Mouse (Mus musculus) CH12F3 (cell line): Measurements from ENCODE around the gene Hes3.

Experiments used
- in situ Hi-C: fragments of 300-500 bp; cut with MboI; formaldehyde crosslinking; loops from 2 replicates; pipeline ENCODE4 v1.14.3; 2020; ENCODE audit warnings: low sequenced_read_pairs

Gene Hes3

DNA sequence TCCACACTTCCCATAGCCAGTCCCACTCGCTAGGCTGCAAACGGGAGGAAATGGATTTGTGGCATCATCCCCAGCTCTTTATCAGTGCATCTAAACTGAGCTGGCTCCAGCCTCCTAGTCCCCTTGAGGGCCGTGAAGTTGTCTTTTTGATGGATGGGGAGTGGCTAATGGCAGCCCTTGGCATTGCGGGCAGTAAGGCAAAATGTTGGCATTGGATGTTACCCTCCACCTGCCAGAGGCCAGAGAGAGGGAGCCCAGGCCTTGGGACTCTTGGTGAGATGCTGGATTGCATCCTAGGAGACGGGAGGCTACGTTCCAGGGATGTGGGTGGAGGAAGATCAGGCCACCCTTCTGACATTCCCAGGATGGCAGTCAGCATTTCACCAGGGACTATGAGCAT lies 14.5 kb upstream of the Hes3 start:
- in situ Hi-C loops = no loop called here

DNA sequence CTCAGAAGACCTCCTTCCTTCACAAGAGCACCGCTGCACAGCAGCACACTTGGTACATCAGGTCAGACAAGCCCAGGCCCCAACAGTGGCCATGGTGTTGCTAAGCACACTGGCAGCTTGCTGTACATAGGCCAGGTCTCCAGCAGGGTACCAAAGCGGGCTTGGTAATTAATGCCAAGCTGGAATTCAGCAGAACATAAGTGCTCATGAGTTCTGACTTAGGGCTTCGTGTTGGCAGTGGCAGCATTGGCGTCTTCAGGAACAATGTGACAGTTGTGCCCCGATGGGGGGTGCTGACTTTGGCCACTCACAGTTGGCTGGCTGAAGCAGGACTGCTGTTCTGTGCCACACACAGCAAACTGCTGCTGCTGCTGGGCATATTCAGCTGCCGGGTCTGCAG lies 13.2 kb upstream of the Hes3 start:
- in situ Hi-C loops = no loop called here

DNA sequence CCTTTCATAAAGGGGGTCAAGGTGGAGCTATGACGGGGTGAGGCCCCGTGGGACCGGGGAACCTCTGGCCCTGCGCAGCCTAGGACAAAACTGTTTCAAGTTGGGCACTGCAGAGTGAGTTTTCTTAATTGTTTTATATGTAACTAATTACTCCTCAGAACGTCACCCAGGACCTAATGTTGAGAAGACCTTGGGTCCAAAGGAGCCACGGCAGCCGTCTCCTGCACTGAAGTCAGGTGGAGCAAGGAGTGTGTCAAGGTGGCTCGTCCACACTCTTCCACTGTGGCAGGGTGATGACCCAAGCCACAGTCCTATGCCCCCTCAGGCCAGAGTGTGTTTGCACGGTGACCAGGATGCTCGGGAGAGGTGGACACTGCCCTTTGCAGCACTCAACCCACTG lies 11.7 kb upstream of the Hes3 start:
- in situ Hi-C loops = no loop called here

- in situ Hi-C loops = no loop called here
Measured at GRCm38 (mm10) chr4:152302012-152302411, 10.6 kb upstream of the Hes3 start.

- in situ Hi-C loops = no loop called here
Measured at GRCm38 (mm10) chr4:152300375-152300774, 8.9 kb upstream of the Hes3 start.

DNA sequence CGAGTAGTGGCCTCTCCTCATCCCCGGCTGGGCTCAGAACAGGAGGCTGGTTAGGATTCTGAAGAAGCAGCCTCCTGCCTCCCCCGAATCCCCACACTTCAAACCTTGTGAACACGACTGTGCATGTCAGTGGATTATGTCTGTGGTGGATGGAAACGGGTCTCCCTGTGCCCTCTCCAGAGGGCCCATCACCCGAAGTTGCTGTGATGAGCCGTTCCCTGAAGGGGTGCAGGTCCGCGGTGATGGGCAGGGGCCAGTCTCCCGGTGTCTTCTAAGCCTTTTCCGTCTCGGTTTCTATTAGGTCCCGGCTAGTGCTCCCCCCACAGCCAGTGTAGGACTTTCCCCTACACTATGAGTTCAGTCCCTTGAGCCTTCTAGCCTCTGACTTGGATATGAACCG lies 7.4 kb upstream of the Hes3 start:
- in situ Hi-C loops = no loop called here

- in situ Hi-C loops = no loop called here
Measured at GRCm38 (mm10) chr4:152296874-152297861, 5.7 kb upstream of the Hes3 start, which contains the start of gene Icmt. Gene Icmt, plus strand, starts transcription at chr4:152297227.

DNA sequence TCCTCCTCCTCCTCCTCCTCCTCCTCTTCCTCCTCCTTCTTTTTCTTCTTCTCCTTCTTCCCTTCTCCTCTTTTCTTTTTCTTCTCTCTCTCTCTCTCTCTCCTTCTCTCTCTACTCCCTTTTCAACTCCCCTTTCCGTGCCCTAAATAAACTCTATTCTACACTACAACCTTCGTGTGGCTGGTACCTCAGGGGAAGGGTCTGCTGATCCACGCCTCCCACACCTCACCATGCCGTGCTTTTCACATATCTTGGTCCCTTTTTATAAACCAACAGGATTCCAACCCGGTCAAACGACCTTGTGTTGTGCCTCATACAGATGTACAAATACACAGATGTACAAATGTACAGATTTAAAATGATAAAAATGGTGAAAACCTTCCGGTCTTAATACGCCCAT lies 4.9 kb upstream of the Hes3 start:
- in situ Hi-C loops = no loop called here

- in situ Hi-C loops = no loop called here
Measured at GRCm38 (mm10) chr4:152295916-152296315, 4.5 kb upstream of the Hes3 start.

DNA sequence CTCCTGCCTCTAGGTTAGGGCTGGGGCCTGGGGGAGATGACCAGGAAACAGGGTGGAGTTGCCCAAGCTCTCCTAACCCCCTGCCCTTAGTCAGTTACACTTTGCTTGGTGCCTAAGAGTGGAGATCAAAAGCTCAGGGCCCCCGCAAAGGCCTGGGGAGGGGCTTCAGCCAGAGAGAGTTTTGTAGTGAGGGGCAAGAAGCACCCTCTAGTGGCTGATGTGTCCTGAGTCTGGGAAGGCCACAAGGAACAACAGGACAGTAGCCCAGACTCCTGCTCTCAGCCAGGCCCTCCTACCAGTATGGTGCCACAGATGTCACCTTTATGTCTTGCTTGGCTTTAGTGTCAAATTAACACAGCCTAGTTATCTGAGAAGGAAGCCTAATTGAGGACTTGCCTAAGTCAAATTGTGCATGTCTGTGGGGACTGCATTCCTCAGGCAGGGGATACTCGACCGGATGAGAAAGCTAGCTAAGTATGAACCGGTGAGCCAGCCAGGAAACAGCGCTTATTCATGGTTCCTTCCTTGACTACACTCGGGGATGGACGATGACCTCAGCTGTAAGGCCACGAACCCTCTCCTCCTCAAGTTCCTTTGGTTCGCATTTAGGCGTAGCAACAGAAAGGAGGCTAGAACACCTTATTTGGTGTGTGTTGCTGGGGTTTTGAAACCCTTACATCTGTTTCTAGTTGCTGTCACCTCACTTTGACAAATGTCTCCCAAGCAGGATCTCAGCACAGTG lies 2.9 kb upstream of the Hes3 start:
- in situ Hi-C loops = no loop called here

DNA sequence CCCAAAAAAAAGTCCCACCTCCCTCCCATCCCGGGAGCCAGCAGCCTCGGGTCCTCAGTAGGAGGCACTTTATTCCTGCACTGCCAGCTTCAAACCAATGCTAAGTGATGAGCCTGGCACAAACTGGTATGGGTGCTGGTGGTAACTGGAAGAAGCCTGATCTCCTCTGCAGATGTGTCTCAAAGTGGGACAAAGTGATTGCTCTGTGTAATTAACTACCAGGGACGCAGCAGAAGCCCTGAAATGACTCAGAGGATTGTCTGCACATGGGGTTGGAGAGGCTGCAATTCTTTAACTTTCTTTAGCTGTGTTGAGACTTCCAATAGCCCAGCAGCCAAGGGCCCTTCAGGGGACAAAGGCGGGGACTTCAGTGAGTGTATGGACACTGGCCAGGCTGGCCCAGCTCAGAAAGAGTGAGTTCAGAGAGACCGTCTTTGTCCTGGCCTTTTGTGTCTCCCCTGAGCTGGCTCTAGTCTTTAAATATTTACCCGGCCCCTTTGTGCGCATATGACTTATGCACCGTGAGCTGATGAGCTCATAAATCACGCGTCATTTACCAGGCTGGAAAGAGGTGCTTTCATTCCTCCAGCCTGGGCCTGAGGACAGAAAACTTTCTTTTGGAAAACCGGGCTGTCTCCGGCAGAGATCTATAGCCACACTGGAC lies 772 bp upstream of the Hes3 start:
- in situ Hi-C loops = no loop called here

GRCm38 (mm10) chr4:152290991-152291390 lies 471 bp downstream of the Hes3 start:
- in situ Hi-C loops = no loop called here

DNA sequence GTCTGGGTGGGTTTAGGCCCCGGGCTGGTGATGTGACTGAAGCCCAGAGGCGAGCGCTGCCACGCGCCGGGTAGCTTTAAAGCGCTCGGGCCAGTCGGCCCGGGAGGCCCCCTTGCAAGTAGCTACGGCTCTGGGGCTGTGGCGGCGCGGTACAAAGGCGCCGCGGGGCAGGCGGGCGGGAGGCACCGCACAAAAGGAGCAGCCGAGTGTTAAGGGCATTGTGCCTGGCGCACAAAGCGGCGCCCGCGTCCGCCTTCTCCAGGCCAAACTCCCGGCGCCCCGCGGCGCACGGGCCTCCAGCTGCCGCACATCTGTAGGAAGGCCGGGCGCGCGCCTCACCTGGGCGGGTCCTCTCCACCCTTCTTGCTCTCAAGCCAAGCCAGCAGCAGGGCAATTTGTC lies 1.1 kb downstream of the Hes3 start:
- in situ Hi-C loops = no loop called here

DNA sequence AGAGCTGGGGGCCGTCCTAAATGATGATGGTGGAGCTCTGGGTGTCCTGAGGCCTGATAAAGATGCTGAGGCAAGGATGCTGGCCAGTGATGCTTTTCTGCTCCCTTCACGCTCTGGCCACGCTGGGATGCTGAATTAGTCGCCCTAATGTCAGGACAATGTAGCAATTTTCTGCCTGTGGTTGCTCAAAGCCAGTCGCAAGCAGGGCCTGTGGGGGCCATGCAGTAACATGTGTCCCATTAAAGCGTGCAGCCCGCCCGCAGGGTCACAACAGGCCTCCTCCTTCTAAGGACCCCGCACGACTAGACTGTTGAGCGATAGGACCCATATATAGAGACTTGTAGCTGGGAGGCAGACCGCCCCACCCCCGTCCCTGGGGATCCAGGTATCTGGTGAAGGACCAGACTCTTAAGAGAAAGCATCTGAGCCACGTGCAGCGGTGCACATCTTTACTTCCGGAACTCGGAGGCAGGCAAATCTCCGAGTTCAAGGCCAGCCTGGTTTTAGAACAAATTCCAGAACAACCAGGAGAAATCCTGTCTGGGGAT lies 3.0 kb downstream of the Hes3 start:
- in situ Hi-C loops = no loop called here

DNA sequence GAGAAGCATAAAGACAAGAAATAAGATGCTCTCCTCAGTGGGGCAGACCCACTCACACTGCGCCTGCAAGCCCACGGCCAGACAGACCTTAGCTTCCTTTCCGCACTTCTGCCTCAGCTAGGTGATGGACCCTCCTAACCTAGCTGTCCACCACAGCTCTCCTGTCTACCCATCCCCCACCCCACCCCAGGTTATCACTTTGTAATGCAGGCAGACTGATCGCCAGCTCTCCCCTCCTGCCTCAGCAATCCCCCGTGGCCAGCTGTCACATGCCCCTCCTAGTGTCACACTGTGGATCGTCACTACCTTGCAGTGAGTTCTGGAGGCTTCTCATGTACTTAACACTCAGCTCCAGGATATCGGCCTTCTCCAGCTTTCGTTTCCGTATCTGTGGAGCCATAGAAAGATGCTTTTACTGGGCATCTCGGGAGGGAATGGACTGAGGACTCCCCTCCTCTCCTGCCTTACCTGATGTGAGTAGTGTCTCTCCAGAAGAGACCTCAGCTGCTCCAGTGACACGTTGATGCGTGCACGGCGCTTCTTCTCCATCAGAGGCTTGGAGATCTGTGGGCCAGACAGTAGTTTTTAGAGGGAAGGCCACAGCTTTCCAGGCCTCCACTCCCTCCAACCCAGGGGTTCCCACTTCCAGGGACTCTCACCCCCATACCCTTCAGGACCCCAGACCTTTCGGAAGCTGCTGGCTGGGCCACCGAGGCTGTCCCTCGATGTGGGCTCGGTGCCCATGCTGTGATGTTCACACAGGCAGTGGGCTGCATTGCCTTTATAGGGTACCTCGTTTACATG lies 3.9 kb downstream of the Hes3 start:
- in situ Hi-C loops = no loop called here

GRCm38 (mm10) chr4:152286887-152287286 lies 4.6 kb downstream of the Hes3 start:
- in situ Hi-C loops = no loop called here

GRCm38 (mm10) chr4:152286183-152286582 lies 5.3 kb downstream of the Hes3 start:
- in situ Hi-C loops = no loop called here

DNA sequence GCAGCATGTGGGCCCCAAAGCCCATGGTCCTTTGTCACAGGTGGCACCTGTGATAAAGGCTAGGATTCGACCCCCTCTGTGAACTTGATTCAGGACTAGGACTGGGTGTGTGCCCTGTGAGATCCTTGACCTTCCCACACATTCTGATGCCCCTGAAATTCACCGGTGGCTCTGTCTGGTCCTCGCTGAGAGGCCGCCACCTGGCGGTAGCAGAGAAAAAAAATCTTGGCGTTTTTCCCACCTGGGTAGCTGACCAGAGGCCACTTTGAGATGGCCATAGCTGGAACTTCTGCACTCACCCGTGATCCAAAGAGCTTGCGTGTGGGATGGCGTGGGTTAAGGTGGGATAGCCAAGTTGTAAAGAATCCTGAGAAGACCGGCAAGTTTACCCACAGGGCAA lies 6.0 kb downstream of the Hes3 start:
- in situ Hi-C loops = no loop called here

DNA sequence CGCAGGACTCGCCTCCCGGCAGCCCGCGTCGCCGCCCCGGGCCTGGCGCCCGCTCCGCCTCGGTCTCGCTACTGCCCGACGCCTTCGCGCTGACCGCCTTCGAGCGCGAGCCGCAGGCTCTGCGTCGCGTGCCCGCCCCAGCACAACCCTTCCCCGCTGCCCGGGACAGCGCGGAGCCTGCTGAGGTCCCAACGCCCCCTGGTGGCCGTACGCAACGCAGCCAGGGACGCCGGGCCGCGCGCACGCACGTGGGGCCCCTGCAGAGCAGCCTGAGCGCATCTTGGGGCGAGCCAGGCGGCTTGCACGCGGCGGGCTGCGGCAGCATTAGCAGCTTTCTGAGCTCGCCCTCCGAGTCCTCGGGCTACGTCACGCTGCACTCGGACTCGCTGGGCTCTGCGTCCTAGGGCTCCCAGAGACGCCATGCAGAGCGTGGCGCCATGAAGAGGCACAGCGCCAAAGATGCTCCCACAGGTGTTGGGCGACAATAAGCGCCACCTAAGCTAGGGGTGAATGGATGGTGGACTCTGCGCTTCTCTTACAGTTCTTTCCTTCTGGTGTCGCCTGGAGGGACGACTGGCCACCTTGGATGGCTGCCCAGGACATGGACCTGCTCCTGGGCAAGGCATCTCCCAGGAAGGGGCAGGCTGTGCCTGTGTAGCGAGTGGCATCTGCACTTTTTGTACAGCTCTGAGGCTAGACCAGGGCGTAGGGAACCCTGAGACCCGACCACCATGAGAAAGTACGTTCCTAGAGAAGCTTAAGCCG lies 8.1 kb downstream of the Hes3 start:
- in situ Hi-C loops = no loop called here

DNA sequence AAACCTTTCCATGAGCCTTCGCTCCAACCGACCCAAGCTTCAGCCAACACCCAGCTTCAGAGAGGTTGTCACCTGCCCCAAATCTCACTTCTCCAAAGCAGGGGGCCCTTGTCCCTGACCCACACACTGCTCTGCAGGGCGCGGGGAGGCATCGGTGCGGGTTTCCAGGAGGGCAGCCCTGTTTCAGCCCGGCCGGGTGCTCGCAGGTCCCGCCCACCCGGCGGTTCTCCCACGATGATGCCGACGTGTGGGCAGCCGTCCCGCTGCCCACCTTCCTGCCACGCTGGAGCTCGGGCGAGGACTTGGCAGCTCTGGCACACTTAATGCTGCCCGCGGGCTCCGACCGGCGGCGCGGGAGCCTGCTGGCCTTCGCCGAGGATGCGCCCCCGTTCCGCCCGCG lies 8.7 kb downstream of the Hes3 start:
- in situ Hi-C loops = no loop called here
